Mouse (Mus musculus): ENCODE data around the gene Styxl1. TPM values are rescaled to one million over a fixed set of nuclear protein-coding genes. Genes with fewer than 3 reads are reported as not detected.

Styxl1 gene
- polyA plus RNA-seq, 1 experiment from 2014 or later, result 0.35 TPM

DNA sequence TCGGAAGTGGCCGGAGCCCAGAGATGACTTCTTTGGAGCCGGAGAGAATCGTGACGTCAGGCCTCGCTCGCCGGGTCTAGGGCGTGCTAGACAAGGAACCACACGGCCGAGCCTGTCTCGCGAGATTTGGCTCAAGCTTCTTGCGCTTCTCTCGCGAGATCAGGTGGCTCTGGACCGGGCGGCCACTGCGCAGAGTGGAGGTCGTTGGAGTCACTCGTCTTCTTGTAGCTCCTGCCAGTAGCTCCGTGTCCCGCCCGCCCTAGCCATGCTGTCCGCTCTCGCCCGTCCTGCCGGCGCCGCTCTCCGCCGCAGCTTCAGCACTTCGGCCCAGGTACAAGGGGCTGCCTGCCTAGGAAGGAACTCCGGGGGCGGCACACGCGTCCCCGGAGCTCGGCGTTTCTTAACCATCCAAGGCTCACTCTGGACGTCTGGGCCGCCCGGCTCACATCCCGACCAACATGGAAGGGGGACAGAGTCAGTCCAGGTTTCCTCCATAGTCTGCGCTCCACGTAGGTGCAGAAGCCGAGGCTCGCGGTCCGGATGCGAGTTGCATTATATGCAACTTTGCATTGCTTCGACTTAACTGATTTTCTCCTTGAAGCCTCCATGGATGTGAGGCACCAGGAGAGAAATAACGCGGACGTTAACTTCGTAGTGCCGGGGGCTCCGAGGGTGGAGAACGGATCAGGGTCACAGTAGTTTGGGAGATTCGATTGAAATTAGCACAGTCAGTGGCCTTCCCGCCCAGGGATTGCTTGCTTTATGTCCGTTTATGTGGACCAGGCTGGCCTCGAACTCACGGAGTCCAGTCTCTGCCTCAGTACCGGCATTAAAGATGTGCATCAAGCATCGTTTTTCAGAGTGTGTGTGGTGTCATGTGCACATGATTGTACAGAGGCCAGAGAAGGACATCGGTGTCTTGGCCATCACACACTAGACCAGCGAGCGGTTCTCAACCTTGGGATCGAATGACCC, 573 bp upstream of the Styxl1 start, which contains the start of gene Mdh2:
TSS of gene Mdh2 (plus strand) at position 10 of the 975 bp plus-strand sequence.
- H3K9ac ChIP-seq (ENCODE audit: low read depth, low read length), result peak within 1 kb of the TSS; percentile 98
- H3K4me1 ChIP-seq (ENCODE audit: control insufficient read depth, insufficient read depth, low read length), result peaks cover 25% of the 10 kb centered on the region
- H3K36me3 ChIP-seq (ENCODE audit: control insufficient read depth, insufficient read depth, low read length), result peaks cover 15% of the 10 kb centered on the region
- H3K27me3 ChIP-seq (replicated peaks; ENCODE audit: control insufficient read depth, insufficient read depth, low read length), result no peaks in the 10 kb centered on the region
- H3K9me3 ChIP-seq (ENCODE audit: control insufficient read depth, low read length), result no peaks in the 10 kb centered on the region
- under 1% methylated on average over 70 of the region's 70 CpGs for WGBS
- H3K27ac ChIP-seq (ENCODE audit: low read length), result peak within 1 kb of the TSS; percentile 97
- peak within 1 kb of the TSS; percentile 93 for H3K4me3 ChIP-seq (ENCODE audit: low read length)
- ATAC-seq, result peak; percentile 97
- peak within 1 kb of the TSS; percentile 83 for H3K4me2 ChIP-seq (ENCODE audit: low read depth, low read length)

DNA sequence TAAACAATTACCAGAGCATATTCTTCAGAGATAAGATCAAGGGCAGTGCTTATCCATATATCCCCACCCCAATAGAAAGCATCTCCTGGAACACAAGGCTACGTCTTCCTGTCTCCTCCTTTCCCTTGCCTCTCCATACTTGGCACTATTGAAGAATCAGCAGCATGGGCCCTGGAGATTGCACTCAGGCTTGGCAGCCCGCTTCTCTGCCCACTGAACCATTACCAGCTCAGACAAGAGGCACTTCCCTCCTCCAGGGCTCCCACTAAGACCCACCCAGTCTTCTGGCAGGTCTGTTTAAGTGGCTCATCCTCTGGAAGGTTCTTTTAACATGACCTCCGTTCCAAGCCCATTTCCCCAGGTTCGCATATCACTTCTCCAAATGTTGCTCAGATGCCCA, 1.6 kb downstream of the Styxl1 start:
- Histone ChIP-seq H3K36me3 (ENCODE audit: control insufficient read depth, insufficient read depth, low read length) (peaks cover 3% of the 10 kb centered on the region), H3K27ac (ENCODE audit: low read length) (no peak overlapping the region), H3K9ac (ENCODE audit: low read depth, low read length) (peak overlapping the region; percentile 24; the same call in 1 of the 2 replicates), H3K4me1 (ENCODE audit: control insufficient read depth, insufficient read depth, low read length) (peaks cover 25% of the 10 kb centered on the region), H3K27me3 (replicated peaks; ENCODE audit: control insufficient read depth, insufficient read depth, low read length) (no peaks in the 10 kb centered on the region), H3K4me2 (ENCODE audit: low read depth, low read length) (no peak overlapping the region), H3K4me3 (ENCODE audit: low read length) (no peak overlapping the region), H3K9me3 (ENCODE audit: control insufficient read depth, low read length) (no peaks in the 10 kb centered on the region)
- WGBS, result 73% methylated on average over 4 of the region's 4 CpGs
- ATAC-seq, result no peak

DNA sequence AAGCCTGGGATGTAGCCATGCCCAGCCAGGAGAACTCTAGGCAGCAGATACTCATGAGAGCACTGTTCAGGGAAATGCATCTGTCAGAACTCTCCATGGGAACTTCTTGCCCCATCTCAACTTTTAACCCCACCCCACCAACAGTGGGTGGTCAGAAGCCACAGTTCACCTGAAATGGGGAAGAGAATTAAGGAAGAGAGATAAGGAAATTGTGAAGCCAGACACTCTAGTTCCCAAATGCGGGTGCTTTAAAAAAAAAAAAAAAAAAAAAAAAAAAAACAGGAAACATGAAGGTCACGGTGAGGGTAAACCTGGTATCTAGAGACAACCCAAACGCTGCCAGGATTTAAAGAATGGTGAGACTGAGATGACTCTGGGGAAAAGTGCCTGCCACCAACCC, 5.7 kb downstream of the Styxl1 start:
- Histone ChIP-seq H3K9me3 (ENCODE audit: control insufficient read depth, low read length) (no peaks in the 10 kb centered on the region), H3K4me1 (ENCODE audit: control insufficient read depth, insufficient read depth, low read length) (peaks cover 10% of the 10 kb centered on the region), H3K4me3 (ENCODE audit: low read length) (no peak overlapping the region), H3K4me2 (ENCODE audit: low read depth, low read length) (no peak overlapping the region), H3K27me3 (replicated peaks; ENCODE audit: control insufficient read depth, insufficient read depth, low read length) (no peaks in the 10 kb centered on the region), H3K27ac (ENCODE audit: low read length) (no peak overlapping the region), H3K36me3 (ENCODE audit: control insufficient read depth, insufficient read depth, low read length) (no peaks in the 10 kb centered on the region), H3K9ac (ENCODE audit: low read depth, low read length) (no peak overlapping the region)
- ATAC-seq, result no peak
- 48% methylated on average over 3 of the region's 3 CpGs for WGBS

DNA sequence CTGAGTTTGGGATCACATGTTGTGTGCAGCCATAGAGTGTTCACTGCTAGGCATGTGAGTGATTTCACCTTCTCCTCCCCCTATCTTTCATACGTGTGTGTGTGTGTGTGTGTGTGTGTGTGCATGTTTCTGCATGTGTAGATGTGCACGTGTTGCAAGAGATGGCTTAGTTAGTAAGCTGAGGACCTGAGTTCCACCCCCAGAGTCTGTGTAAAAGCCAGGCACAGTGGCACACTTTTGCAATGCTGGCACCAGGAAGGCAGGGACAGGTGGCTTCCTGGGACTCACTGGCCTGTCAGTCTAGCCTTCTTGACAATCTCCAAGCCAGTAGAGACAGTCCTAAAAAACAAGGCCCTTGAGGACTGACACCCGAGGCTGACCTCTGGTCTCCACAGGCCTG, 13.2 kb downstream of the Styxl1 start:
- Histone ChIP-seq H3K9ac (ENCODE audit: low read depth, low read length) (no peak overlapping the region), H3K4me1 (ENCODE audit: control insufficient read depth, insufficient read depth, low read length) (no peaks in the 10 kb centered on the region), H3K27me3 (replicated peaks; ENCODE audit: control insufficient read depth, insufficient read depth, low read length) (no peaks in the 10 kb centered on the region), H3K27ac (ENCODE audit: low read length) (no peak overlapping the region), H3K9me3 (ENCODE audit: control insufficient read depth, low read length) (no peaks in the 10 kb centered on the region), H3K36me3 (ENCODE audit: control insufficient read depth, insufficient read depth, low read length) (no peaks in the 10 kb centered on the region), H3K4me2 (ENCODE audit: low read depth, low read length) (no peak overlapping the region), H3K4me3 (ENCODE audit: low read length) (no peak overlapping the region)
- ATAC-seq, result no peak
- WGBS, result 61% methylated on average over 3 of the region's 3 CpGs

DNA sequence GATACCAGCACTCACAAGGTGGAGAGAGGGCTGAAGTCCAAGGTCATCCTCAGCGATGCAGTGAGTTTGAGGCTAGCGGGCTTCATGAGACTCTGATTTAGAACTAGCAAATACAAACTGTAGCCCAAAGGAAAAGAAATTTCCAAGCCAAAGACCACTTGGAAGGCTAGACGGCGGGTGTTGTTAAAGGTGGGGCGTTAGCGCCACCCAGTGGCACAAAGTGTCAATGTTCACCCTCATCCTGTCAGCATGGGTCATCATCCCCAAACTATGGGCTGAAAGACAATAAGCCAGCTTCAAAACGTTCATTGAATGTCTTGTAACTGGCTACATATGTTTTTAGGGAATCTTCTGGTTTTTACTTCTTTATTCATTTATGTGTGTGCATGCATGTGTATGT, 14.7 kb downstream of the Styxl1 start:
- Histone ChIP-seq H3K9me3 (ENCODE audit: control insufficient read depth, low read length) (no peaks in the 10 kb centered on the region), H3K9ac (ENCODE audit: low read depth, low read length) (no peak overlapping the region), H3K27ac (ENCODE audit: low read length) (no peak overlapping the region), H3K4me1 (ENCODE audit: control insufficient read depth, insufficient read depth, low read length) (no peaks in the 10 kb centered on the region), H3K27me3 (replicated peaks; ENCODE audit: control insufficient read depth, insufficient read depth, low read length) (no peaks in the 10 kb centered on the region), H3K4me2 (ENCODE audit: low read depth, low read length) (no peak overlapping the region), H3K36me3 (ENCODE audit: control insufficient read depth, insufficient read depth, low read length) (no peaks in the 10 kb centered on the region), H3K4me3 (ENCODE audit: low read length) (no peak overlapping the region)
- 4% methylated on average over 7 of the region's 7 CpGs for WGBS
- no peak for ATAC-seq

DNA sequence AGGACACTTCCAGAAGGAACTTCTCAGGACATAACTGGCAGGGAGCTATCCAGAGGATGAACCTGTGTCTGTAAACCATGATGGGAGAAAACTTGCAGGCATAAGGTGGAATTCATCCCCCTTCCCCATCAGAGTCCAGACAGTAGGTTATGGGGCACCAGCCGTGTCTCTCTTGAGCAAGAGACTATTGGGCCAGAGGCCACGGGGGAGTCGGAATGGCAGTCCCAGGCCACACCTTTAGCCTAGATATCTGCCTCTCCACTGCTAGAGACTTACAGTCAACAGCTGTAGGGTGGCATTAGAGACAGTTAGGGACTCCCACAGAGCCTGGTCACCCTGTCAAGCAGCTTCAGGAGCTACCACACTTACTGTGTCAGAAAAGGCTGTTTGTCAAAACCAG, 16.3 kb downstream of the Styxl1 start:
- Histone ChIP-seq H3K9me3 (ENCODE audit: control insufficient read depth, low read length) (no peaks in the 10 kb centered on the region), H3K9ac (ENCODE audit: low read depth, low read length) (no peak overlapping the region), H3K4me2 (ENCODE audit: low read depth, low read length) (no peak overlapping the region), H3K27me3 (replicated peaks; ENCODE audit: control insufficient read depth, insufficient read depth, low read length) (no peaks in the 10 kb centered on the region), H3K36me3 (ENCODE audit: control insufficient read depth, insufficient read depth, low read length) (no peaks in the 10 kb centered on the region), H3K4me1 (ENCODE audit: control insufficient read depth, insufficient read depth, low read length) (no peaks in the 10 kb centered on the region), H3K27ac (ENCODE audit: low read length) (no peak overlapping the region), H3K4me3 (ENCODE audit: low read length) (no peak overlapping the region)
- WGBS, result 71% methylated on average over 3 of the region's 3 CpGs
- no peak for ATAC-seq

DNA sequence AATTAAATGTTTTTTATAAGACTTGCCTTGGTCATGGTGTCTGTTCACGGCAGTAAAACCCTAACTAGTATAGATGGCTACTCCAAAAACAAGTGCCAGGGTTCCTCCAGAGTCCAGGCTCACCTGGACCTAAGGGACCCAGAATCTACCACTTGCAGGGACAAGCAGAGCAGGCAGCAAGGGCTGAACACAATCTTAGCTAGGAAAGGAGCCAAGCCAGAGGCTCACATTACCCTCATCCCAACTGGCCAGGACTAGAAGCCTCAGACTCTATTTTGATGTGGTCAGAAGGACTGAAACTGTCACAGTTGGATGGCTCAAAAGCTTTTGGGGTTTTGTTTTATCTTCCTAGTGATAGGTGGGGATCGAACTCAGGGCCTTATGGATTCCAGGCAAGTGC, 26.6 kb downstream of the Styxl1 start:
- no peak overlapping the region for H3K4me3 ChIP-seq (ENCODE audit: low read length)
- no peaks in the 10 kb centered on the region for H3K36me3 ChIP-seq (ENCODE audit: control insufficient read depth, insufficient read depth, low read length)
- no peaks in the 10 kb centered on the region for H3K4me1 ChIP-seq (ENCODE audit: control insufficient read depth, insufficient read depth, low read length)
- no peak overlapping the region for H3K27ac ChIP-seq (ENCODE audit: low read length)
- no peaks in the 10 kb centered on the region for H3K27me3 ChIP-seq (replicated peaks; ENCODE audit: control insufficient read depth, insufficient read depth, low read length)
- H3K9me3 ChIP-seq (ENCODE audit: control insufficient read depth, low read length), result no peaks in the 10 kb centered on the region
- H3K9ac ChIP-seq (ENCODE audit: low read depth, low read length), result no peak overlapping the region
- 65% methylated on average over 2 of the region's 2 CpGs for WGBS
- H3K4me2 ChIP-seq (ENCODE audit: low read depth, low read length), result no peak overlapping the region
- no peak for ATAC-seq

DNA sequence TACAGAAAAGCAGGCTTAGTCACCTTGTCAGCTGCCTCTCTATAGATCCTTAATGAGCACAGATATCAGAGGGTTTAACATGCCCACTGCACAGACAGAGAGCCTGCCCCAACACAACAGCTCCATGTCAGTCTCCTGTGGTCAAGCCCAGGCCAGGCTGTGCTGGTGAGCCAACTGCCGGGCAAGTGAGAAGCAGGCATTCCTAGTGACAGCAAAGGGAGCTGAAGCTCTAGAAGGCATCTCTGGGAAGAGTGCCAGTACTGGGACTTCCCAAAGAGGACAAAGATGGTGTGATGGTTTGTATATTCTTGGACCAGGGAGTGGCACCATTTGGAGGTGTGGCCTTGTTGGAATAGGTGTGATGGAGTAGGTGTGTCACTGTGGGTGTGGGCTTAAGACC, 27.1 kb downstream of the Styxl1 start:
- H3K9me3 ChIP-seq (ENCODE audit: control insufficient read depth, low read length), result no peaks in the 10 kb centered on the region
- WGBS, result 90% methylated on average over 1 of the region's 1 CpGs
- H3K36me3 ChIP-seq (ENCODE audit: control insufficient read depth, insufficient read depth, low read length), result no peaks in the 10 kb centered on the region
- no peak overlapping the region for H3K27ac ChIP-seq (ENCODE audit: low read length)
- no peak for ATAC-seq
- H3K4me3 ChIP-seq (ENCODE audit: low read length), result no peak overlapping the region
- H3K9ac ChIP-seq (ENCODE audit: low read depth, low read length), result no peak overlapping the region
- H3K27me3 ChIP-seq (replicated peaks; ENCODE audit: control insufficient read depth, insufficient read depth, low read length), result no peaks in the 10 kb centered on the region
- H3K4me1 ChIP-seq (ENCODE audit: control insufficient read depth, insufficient read depth, low read length), result no peaks in the 10 kb centered on the region
- H3K4me2 ChIP-seq (ENCODE audit: low read depth, low read length), result no peak overlapping the region

DNA sequence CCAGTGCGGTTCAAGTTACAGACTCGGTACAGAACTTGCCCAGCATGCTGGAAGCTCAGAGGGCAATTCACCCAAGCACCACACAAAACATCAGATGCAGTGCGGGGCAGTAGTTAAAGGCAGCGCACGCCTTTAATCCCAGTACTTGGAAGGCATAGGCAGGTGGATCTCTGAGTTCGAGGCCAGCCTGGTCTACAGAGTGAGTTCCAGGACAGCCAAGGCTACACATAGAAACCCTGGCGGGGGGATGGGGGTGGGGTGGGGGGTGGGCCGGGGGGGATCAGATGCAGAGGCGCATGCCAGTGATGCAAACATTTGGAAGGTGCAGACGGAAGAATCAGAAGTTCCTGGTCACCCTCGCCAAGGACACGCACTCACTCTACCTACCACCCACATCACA, 33.4 kb downstream of the Styxl1 start:
- Histone ChIP-seq H3K9me3 (ENCODE audit: control insufficient read depth, low read length) (no peaks in the 10 kb centered on the region), H3K4me1 (ENCODE audit: control insufficient read depth, insufficient read depth, low read length) (peaks cover 9% of the 10 kb centered on the region), H3K27ac (ENCODE audit: low read length) (no peak overlapping the region), H3K9ac (ENCODE audit: low read depth, low read length) (peak overlapping the region; percentile 60), H3K4me2 (ENCODE audit: low read depth, low read length) (peak overlapping the region; percentile 95), H3K36me3 (ENCODE audit: control insufficient read depth, insufficient read depth, low read length) (no peaks in the 10 kb centered on the region), H3K4me3 (ENCODE audit: low read length) (peak overlapping the region; percentile 93), H3K27me3 (replicated peaks; ENCODE audit: control insufficient read depth, insufficient read depth, low read length) (no peaks in the 10 kb centered on the region)
- ATAC-seq, result peak; percentile 8; the same call in 1 of the 2 replicates
- WGBS, result 21% methylated on average over 12 of the region's 12 CpGs

All from intestine, embryonic 16.5 days (tissue).